Mouse (Mus musculus) midbrain, embryonic 15.5 days (tissue): ENCODE data around the gene Ibtk. TPM values are rescaled to one million over a fixed set of nuclear protein-coding genes. Genes with fewer than 3 reads are reported as not detected.

Experiments used
- polyA plus RNA-seq: library from polyadenylated mRNA; unstranded; fragments of >200 nt; fragmentation: Nextera tagmentation; extraction: Ambion mirVana; gene quantifications from 2 replicates; pipeline ENCODE4 v1.2.1, GENCODE M21; 2015

Gene Ibtk
- polyA plus RNA-seq, 1 experiment from 2014 or later: 32.3 TPM

Other genes starting within 250 kb of the Ibtk start
- 12.1 and 15.2 TPM in 2 replicates for gene Tpbg, start 93.0 kb upstream of the Ibtk start, polyA plus RNA-seq